ENCODE assay signal across 9 mouse cellular contexts in genomic region chr15:102100996-102101671, GRCm38 (mm10). TPM values are rescaled to one million over a fixed set of nuclear protein-coding genes. Genes with fewer than 3 reads are reported as not detected.
DNase-seq lines count a peak whose midpoint lies in the region; ATAC-seq and TF ChIP-seq lines count a peak whose summit lies in the region.
"Had no signal": no experiment of that assay in that cellular context is flagged by ENCODE, and none has a peak within 500 bp of the region (broad histone marks: within the 10 kb centered on the region; RNA-seq: fewer than 3 reads in every experiment).

No protein-coding gene starts in this region.

- peak overlapping the region; percentile 87 for H3K4me3 ChIP-seq in gastrocnemius, adult 2 months
- peak overlapping the region; percentile 56 for H3K4me3 ChIP-seq in kidney, postnatal 0 days (replicated peaks; ENCODE audit: low read depth, low read length)
- peak overlapping the region; percentile 43; the same call in 1 of the 2 replicates for H3K4me3 ChIP-seq in midbrain, embryonic 13.5 days (replicated peaks)

- peak overlapping the region; percentile 96 for H3K27ac ChIP-seq in gastrocnemius, adult 2 months
- peak overlapping the region; percentile 99 for H3K27ac ChIP-seq in kidney, postnatal 0 days
- peak overlapping the region; percentile 49; the same call in 1 of the 2 replicates for H3K27ac ChIP-seq in midbrain, embryonic 13.5 days
- H3K27ac ChIP-seq: macrophage had no signal

- H3K4me2 ChIP-seq in kidney, postnatal 0 days (ENCODE audit: low read length), result peak overlapping the region; percentile 85
- H3K4me2 ChIP-seq in midbrain, embryonic 13.5 days (replicated peaks), result peak overlapping the region; percentile 71

- peak; percentile 35 for TF ChIP-seq CTCF in gastrocnemius, adult 2 months (IDR thresholded peaks at IDR 0.05)
- TF ChIP-seq CTCF in kidney, postnatal 0 days (IDR thresholded peaks at IDR 0.05; ENCODE audit: low read depth), result 0 out of 2 replicates have a peak, but pooled peaks have one; percentile 7

- H3K9ac ChIP-seq in kidney, postnatal 0 days (ENCODE audit: low read depth, low read length), result peak overlapping the region; percentile 72
- H3K9ac ChIP-seq in midbrain, embryonic 13.5 days (replicated peaks), result 0 out of 2 replicates have a peak overlapping the region, but pooled peaks have one; percentile 2

- H3K9me3 ChIP-seq in kidney, postnatal 0 days (replicated peaks; ENCODE audit: low read length), result no peaks in the 10 kb centered on the region
- no peaks in the 10 kb centered on the region for H3K9me3 ChIP-seq in midbrain, embryonic 13.5 days

- intact Hi-C loops in gastrocnemius, adult 2 months (cut with DNase I), result no loop called here
- intact Hi-C loops in gastrocnemius, postnatal 14 days (cut with DNase I; ENCODE audit: low total_unique reads), result no loop called here

- peaks cover 57% of the 10 kb centered on the region for H3K4me1 ChIP-seq in kidney, postnatal 0 days (replicated peaks; ENCODE audit: insufficient read depth, low read length)
- H3K4me1 ChIP-seq in midbrain, embryonic 13.5 days (replicated peaks), result peaks cover 56% of the 10 kb centered on the region

- ATAC-seq in kidney, postnatal 0 days (replicated peaks; ENCODE audit: low FRiP score, low read depth), result no peak
- ATAC-seq in midbrain, embryonic 13.5 days, result no peak
- no peak for ATAC-seq in activated CD4-positive, CD25-positive, alpha-beta regulatory T cell, adult 4 months

- no peaks in the 10 kb centered on the region for H3K27me3 ChIP-seq in kidney, postnatal 0 days (ENCODE audit: insufficient read depth, low read length)
- H3K27me3 ChIP-seq in midbrain, embryonic 13.5 days, result peaks cover 68% of the 10 kb centered on the region

- WGBS in kidney, postnatal 0 days, result 18% methylated on average over 10 of the region's 10 CpGs
- WGBS in midbrain, embryonic 13.5 days, result 30% methylated on average over 10 of the region's 10 CpGs

- DNase-seq in gastrocnemius, adult 2 months, result peak; percentile 73
- DNase-seq in gastrocnemius, postnatal 14 days, result no peak
- peak; percentile 81 for DNase-seq in Muller cell, postnatal 12 days (ENCODE audit: inconsistent ontology term)
- DNase-seq in gastrocnemius, postnatal 10 days, result peak; percentile 50
- peak; percentile 82 for DNase-seq in kidney, postnatal 0 days (ENCODE audit: low spot score)
- no peak for DNase-seq in layer of hippocampus, postnatal 14 days (ENCODE audit: low spot score in 2 of 2)

- H3K36me3 ChIP-seq in kidney, postnatal 0 days (ENCODE audit: insufficient read depth, low read length), result peaks cover 7% of the 10 kb centered on the region; the same call in 1 of the 2 replicates
- peaks cover 23% of the 10 kb centered on the region for H3K36me3 ChIP-seq in midbrain, embryonic 13.5 days

RNA-seq across cellular contexts. Expression of gene Tns2, which starts 0.9 kb away (rescaled TPM):
- total RNA-seq in gastrocnemius, adult 2 months (2021), result 10 to 100 TPM; 39.1 to 44.1 TPM
- 10 to 100 TPM; 29.8 to 45.6 TPM for total RNA-seq in gastrocnemius, postnatal 14 days (2021)
- total RNA-seq in gastrocnemius, postnatal 10 days (2021), result 10 to 100 TPM; 38.8 to 41.9 TPM
- 34.4 and 35.8 TPM in 2 replicates for polyA plus RNA-seq in kidney, postnatal 0 days (2015; fragmentation: Nextera tagmentation; extraction: Ambion mirVana)
- 6.1 and 6.9 TPM in 2 replicates for polyA plus RNA-seq in midbrain, embryonic 13.5 days (2015; fragmentation: Nextera tagmentation; extraction: Ambion mirVana)
- 1 to 10 TPM; 1.5 to 2.9 TPM for polyA plus RNA-seq in activated CD4-positive, CD25-positive, alpha-beta regulatory T cell, adult 4 months (2017; shearing (Covaris generic))
- 10 to 100 TPM; 10.0 to 15.8 TPM for total RNA-seq in layer of hippocampus, postnatal 14 days (2021)

RNA-seq across cellular contexts. Expression of gene Eif4b, which starts 27.6 kb away (rescaled TPM):
- total RNA-seq in gastrocnemius, adult 2 months (2021), result 100 to 1,000 TPM; 187 to 246 TPM
- 100 to 1,000 TPM; 130 to 139 TPM for total RNA-seq in gastrocnemius, postnatal 14 days (2021)
- total RNA-seq in gastrocnemius, postnatal 10 days (2021), result 100 to 1,000 TPM; 151 to 152 TPM
- 96.1 and 102 TPM in 2 replicates for polyA plus RNA-seq in kidney, postnatal 0 days (2015; fragmentation: Nextera tagmentation; extraction: Ambion mirVana)
- 89.9 and 91.2 TPM in 2 replicates for polyA plus RNA-seq in midbrain, embryonic 13.5 days (2015; fragmentation: Nextera tagmentation; extraction: Ambion mirVana)
- 100 to 1,000 TPM in 1 of 2 experiments, 10 to 100 TPM in 1; 87.7 to 132 TPM for polyA plus RNA-seq in activated CD4-positive, CD25-positive, alpha-beta regulatory T cell, adult 4 months (2017; shearing (Covaris generic))
- total RNA-seq in layer of hippocampus, postnatal 14 days (2021), result 100 to 1,000 TPM; 179 to 184 TPM

RNA-seq across cellular contexts. Expression of gene Spryd3, which starts 34.9 kb away (rescaled TPM):
- 1 to 10 TPM; 4.4 to 5.8 TPM for total RNA-seq in gastrocnemius, adult 2 months (2021)
- total RNA-seq in gastrocnemius, postnatal 14 days (2021), result 10 to 100 TPM; 10.0 to 12.0 TPM
- total RNA-seq in gastrocnemius, postnatal 10 days (2021), result 10 to 100 TPM; 14.2 to 14.8 TPM
- polyA plus RNA-seq in kidney, postnatal 0 days (2015; fragmentation: Nextera tagmentation; extraction: Ambion mirVana), result 14.3 and 16.6 TPM in 2 replicates
- polyA plus RNA-seq in midbrain, embryonic 13.5 days (2015; fragmentation: Nextera tagmentation; extraction: Ambion mirVana), result 38.0 and 38.5 TPM in 2 replicates
- polyA plus RNA-seq in activated CD4-positive, CD25-positive, alpha-beta regulatory T cell, adult 4 months (2017; shearing (Covaris generic)), result 10 to 100 TPM; 19.5 to 42.0 TPM
- total RNA-seq in layer of hippocampus, postnatal 14 days (2021), result 100 to 1,000 TPM; 163 to 164 TPM

RNA-seq across cellular contexts. Expression of gene Igfbp6, which starts 43.0 kb away (rescaled TPM):
- total RNA-seq in gastrocnemius, adult 2 months (2021), result 10 to 100 TPM; 34.3 to 87.7 TPM
- total RNA-seq in gastrocnemius, postnatal 14 days (2021), result 10 to 100 TPM; 65.6 to 80.6 TPM
- total RNA-seq in gastrocnemius, postnatal 10 days (2021), result 10 to 100 TPM; 66.0 to 77.5 TPM
- 20.5 and 28.3 TPM in 2 replicates for polyA plus RNA-seq in kidney, postnatal 0 days (2015; fragmentation: Nextera tagmentation; extraction: Ambion mirVana)
- polyA plus RNA-seq in midbrain, embryonic 13.5 days (2015; fragmentation: Nextera tagmentation; extraction: Ambion mirVana), result 0.72 and 0.81 TPM in 2 replicates
- under 1 TPM in 1 of 2 experiments, not detected in 1; 0.81 TPM for polyA plus RNA-seq in activated CD4-positive, CD25-positive, alpha-beta regulatory T cell, adult 4 months (2017; shearing (Covaris generic))
- total RNA-seq in layer of hippocampus, postnatal 14 days (2021), result 1 to 10 TPM; 3.0 to 4.0 TPM
- polyA plus RNA-seq: macrophage had no signal

RNA-seq across cellular contexts. Expression of gene Soat2, which starts 49.2 kb away (rescaled TPM):
- total RNA-seq in gastrocnemius, adult 2 months (2021), result under 1 TPM in 1 of 2 experiments, not detected in 1; 0.14 TPM
- total RNA-seq in gastrocnemius, postnatal 14 days (2021), result under 1 TPM in 1 of 2 experiments, not detected in 1; 0.13 TPM
- under 1 TPM; 0.14 to 0.27 TPM for total RNA-seq in gastrocnemius, postnatal 10 days (2021)
- polyA plus RNA-seq in kidney, postnatal 0 days (2015; fragmentation: Nextera tagmentation; extraction: Ambion mirVana), result 0.28 and 0.34 TPM in 2 replicates
- not detected in 2 replicates for polyA plus RNA-seq in midbrain, embryonic 13.5 days (2015; fragmentation: Nextera tagmentation; extraction: Ambion mirVana)
- polyA plus RNA-seq in activated CD4-positive, CD25-positive, alpha-beta regulatory T cell, adult 4 months (2017; shearing (Covaris generic)), result 1 to 10 TPM; 1.2 to 1.5 TPM
- not detected for total RNA-seq in layer of hippocampus, postnatal 14 days (2021)

Comparison
In these comparisons a context has a peak if more than half of its experiments do, and no peak if none do; other contexts are left out.
1. DNase-seq: peak in gastrocnemius, adult 2 months (single experiment), Muller cell, postnatal 12 days (single experiment), gastrocnemius, postnatal 10 days (single experiment) and kidney, postnatal 0 days (single experiment); none in gastrocnemius, postnatal 14 days (single experiment) and layer of hippocampus, postnatal 14 days (0 of 2).
2. H3K27ac ChIP-seq: peak in every context shown above with its lines; median percentile 99 in kidney, postnatal 0 days; 96 in gastrocnemius, adult 2 months; 49 in midbrain, embryonic 13.5 days.
3. RNA of gene Spryd3, which starts 34.9 kb away (total RNA-seq): 163 to 164 TPM in layer of hippocampus, postnatal 14 days; 14.2 to 14.8 TPM in gastrocnemius, postnatal 10 days, 10.0 to 12.0 TPM in gastrocnemius, postnatal 14 days and 4.4 to 5.8 TPM in gastrocnemius, adult 2 months; every median in the first group is over 10 times any median in the second.
4. Peak in every context shown above with its lines, with median percentiles within 50 percentile points of each other: H3K4me3 ChIP-seq.